Mouse (Mus musculus) midbrain, embryonic 10.5 days (tissue): ENCODE measurements around the gene Eif5a. TPM values are rescaled to one million over a fixed set of nuclear protein-coding genes. Genes with fewer than 3 reads are reported as not detected.

Experiments
- DNase-seq: peaks from one replicate; pipeline ENCODE4 v3.0.0-alpha.2; 2017; ENCODE audit warnings: low spot score
- H3K27ac ChIP-seq: fragments of 300-500 bp; sonication (generic); replicated peaks from 2 replicates; pipeline ENCODE4 v1.5.1; 2016; ENCODE audit warnings: mild to moderate bottlenecking
- H3K27me3 ChIP-seq: fragments of 300-500 bp; sonication (generic); 2 replicates; pipeline ENCODE4 v1.6.1; 2016; ENCODE audit warnings: low read depth, mild to moderate bottlenecking; ENCODE audit not compliant: poor library complexity, severe bottlenecking
- H3K36me3 ChIP-seq: fragments of 300-500 bp; sonication (generic); 2 replicates; pipeline ENCODE4 v1.6.1; 2016; ENCODE audit warnings: mild to moderate bottlenecking, moderate library complexity
- H3K4me1 ChIP-seq: fragments of 300-500 bp; sonication (generic); 2 replicates; pipeline ENCODE4 v1.6.1; 2016
- H3K4me3 ChIP-seq: fragments of 300-500 bp; sonication (generic); 2 replicates; pipeline ENCODE4 v1.5.1; 2016; ENCODE audit warnings: mild to moderate bottlenecking, moderate library complexity
- H3K9me3 ChIP-seq: fragments of 300-500 bp; sonication (generic); replicated peaks from 2 replicates; pipeline ENCODE4 v1.6.1; 2016; ENCODE audit warnings: mild to moderate bottlenecking
- WGBS: fragments of 180-500 bp; shearing (Covaris S2); methylation state at CpG from one replicate; pipeline ENCODE4 v1.1.7; 2016; 5-methylcytosine and 5-hydroxymethylcytosine counted together
- polyA plus RNA-seq: library from polyadenylated mRNA; unstranded; fragments of >200 nt; fragmentation: Nextera tagmentation; extraction: Ambion mirVana; gene quantifications from 2 replicates; pipeline ENCODE4 v1.2.1, GENCODE M21; 2016

Eif5a gene
- polyA plus RNA-seq, 1 experiment from 2014 or later: 2,701 TPM

- 91% methylated on average over 13 of the region's 13 CpGs for WGBS
- Histone ChIP-seq H3K9me3 (no peaks in the 10 kb centered on the region), H3K27ac (no peak overlapping the region), H3K27me3 (no peaks in the 10 kb centered on the region), H3K4me1 (peaks cover 45% of the 10 kb centered on the region), H3K4me3 (peak overlapping the region; percentile 91), H3K36me3 (peaks cover 51% of the 10 kb centered on the region)
- DNase-seq: no peak
These were observed 18.8 kb downstream of the Eif5a start for GRCm38 (mm10) chr11:69902972-69903371.

GRCm38 (mm10) chr11:69901993-69902392 lies 19.8 kb downstream of the Eif5a start:
- peaks cover 51% of the 10 kb centered on the region for H3K4me1 ChIP-seq
- peak overlapping the region; percentile 100 for H3K27ac ChIP-seq
- no peak for DNase-seq
- under 1% methylated on average over 39 of the region's 39 CpGs for WGBS
- no peaks in the 10 kb centered on the region for H3K27me3 ChIP-seq
- H3K4me3 ChIP-seq: peak overlapping the region; percentile 91
- no peaks in the 10 kb centered on the region for H3K9me3 ChIP-seq
- peaks cover 46% of the 10 kb centered on the region for H3K36me3 ChIP-seq

GRCm38 (mm10) chr11:69901406-69901846 lies 20.3 kb downstream of the Eif5a start:
- peak overlapping the region; percentile 100 for H3K27ac ChIP-seq
- WGBS: under 1% methylated on average over 42 of the region's 42 CpGs
- no peaks in the 10 kb centered on the region for H3K9me3 ChIP-seq
- no peaks in the 10 kb centered on the region for H3K27me3 ChIP-seq
- peaks cover 51% of the 10 kb centered on the region for H3K4me1 ChIP-seq
- H3K36me3 ChIP-seq: peaks cover 41% of the 10 kb centered on the region
- H3K4me3 ChIP-seq: peak overlapping the region; percentile 91
- peak; percentile 97 for DNase-seq

DNA sequence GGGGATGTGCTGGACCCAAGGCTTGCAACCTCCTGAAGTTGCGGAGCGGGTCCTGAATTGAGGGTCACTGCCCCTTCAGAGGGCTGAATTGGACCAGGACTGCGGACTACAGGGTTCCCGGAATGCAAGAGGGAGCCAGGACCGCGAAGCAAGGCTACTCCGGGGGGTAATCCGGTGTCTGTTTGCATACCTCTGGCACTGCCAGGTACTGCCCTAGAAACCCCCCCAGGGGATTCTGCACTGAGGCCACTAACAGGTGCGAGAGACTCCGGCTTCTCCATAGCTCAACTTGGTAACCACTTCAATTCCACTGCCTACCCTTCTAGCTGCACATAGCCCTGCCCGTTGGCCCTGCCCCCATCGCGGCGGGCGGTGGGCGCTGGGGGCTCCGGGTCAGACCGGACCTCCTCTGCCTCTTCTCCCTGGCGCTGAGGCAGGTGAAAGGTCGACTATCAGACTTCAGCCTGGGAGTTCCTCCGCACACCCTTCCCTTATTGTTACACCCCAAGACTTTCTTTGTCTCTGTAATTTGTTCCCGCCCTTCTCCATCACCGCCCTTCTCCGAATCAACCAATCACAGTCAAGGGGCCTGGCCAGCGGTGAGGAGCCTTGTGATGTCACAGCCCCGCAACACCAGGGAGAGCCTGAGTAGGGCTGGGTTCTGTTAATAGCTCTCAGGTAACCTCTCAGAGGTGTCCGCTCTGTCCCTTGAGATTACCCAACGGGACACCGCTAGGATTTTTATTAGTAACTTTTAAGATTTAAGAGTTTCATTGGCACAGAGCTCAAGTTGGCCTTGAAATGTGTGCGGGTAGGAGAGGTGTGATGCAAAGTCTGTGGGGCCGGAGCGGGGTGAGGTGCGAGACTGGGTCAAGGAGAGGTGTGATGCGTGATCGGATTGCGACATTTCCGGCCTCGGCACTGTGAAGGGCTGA lies 21.0 kb downstream of the Eif5a start, which contains the start of the genes 2810408A11Rik and Neurl4:
Gene 2810408A11Rik, minus strand, starts transcription at position 517 of the 935 bp plus-strand sequence.
Gene Neurl4, plus strand, starts transcription at position 602 of the 935 bp plus-strand sequence.
- WGBS: under 1% methylated on average over 38 of the region's 38 CpGs
- peak within 1 kb of the TSS; percentile 100 for H3K27ac ChIP-seq
- peak; percentile 93 for DNase-seq
- H3K4me1 ChIP-seq: peaks cover 51% of the 10 kb centered on the region
- H3K9me3 ChIP-seq: no peaks in the 10 kb centered on the region
- H3K4me3 ChIP-seq: peak within 1 kb of the TSS; percentile 91
- no peaks in the 10 kb centered on the region for H3K27me3 ChIP-seq
- H3K36me3 ChIP-seq: peaks cover 34% of the 10 kb centered on the region

DNA sequence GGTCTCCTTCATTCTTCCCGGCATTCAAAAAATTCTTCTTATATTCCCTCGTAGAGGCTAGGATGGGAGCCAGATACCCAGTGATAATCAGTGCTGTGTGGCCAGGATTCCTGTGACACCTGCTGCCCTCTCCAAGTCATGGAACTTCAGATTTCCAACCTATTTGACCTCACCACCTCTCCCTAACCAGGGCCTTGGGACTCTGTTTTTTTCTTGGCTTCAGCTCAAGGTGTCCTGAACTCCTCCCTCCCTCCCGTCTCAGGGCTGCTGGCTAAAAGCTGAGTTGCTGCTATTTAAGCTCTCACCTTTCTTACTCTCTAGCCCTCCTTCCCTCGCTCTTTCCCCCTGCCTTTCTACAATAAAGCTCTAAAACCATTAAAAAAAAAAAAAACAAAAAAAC lies 21.9 kb downstream of the Eif5a start:
- Histone ChIP-seq H3K27me3 (no peaks in the 10 kb centered on the region), H3K4me1 (peaks cover 51% of the 10 kb centered on the region), H3K9me3 (no peaks in the 10 kb centered on the region), H3K27ac (peak overlapping the region; percentile 100), H3K4me3 (peak overlapping the region; percentile 91), H3K36me3 (peaks cover 25% of the 10 kb centered on the region)
- WGBS: 29% methylated on average over 4 of the region's 4 CpGs
- DNase-seq: no peak

GRCm38 (mm10) chr11:69895291-69895690 lies 26.5 kb downstream of the Eif5a start, which contains the start of gene Acap1:
TSS of gene Acap1 (minus strand) at chr11:69895539.
- Histone ChIP-seq H3K4me3 (no peak within 1 kb of the TSS), H3K4me1 (peaks cover 29% of the 10 kb centered on the region), H3K9me3 (no peaks in the 10 kb centered on the region), H3K27me3 (no peaks in the 10 kb centered on the region), H3K36me3 (peaks cover 5% of the 10 kb centered on the region; the same call in 1 of the 2 replicates), H3K27ac (no peak within 1 kb of the TSS)
- 69% methylated on average over 4 of the region's 4 CpGs for WGBS
- DNase-seq: no peak

DNA sequence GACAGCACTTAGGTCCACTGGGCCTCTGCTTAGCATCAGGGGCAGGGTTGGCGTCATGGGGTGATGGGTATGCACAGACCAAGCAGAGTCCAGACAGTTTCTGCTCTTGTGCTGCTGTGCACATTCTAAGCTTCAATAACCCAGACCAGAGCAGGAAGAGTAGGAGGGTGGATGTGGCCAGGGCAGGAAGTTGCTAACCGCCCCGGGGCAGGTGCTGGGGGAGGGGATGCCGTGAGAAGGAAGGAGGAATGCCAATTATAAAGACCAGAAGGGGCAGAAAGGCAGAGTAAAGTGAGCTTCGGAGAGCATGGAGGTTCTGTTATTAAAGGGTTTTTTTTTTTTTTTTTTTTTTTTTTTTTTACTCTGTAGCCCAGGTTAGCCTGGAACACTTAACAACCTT lies 27.1 kb downstream of the Eif5a start:
- H3K36me3 ChIP-seq: peaks cover 5% of the 10 kb centered on the region; the same call in 1 of the 2 replicates
- no peak overlapping the region for H3K27ac ChIP-seq
- no peak overlapping the region for H3K4me3 ChIP-seq
- DNase-seq: no peak
- no peaks in the 10 kb centered on the region for H3K9me3 ChIP-seq
- WGBS: 89% methylated on average over 5 of the region's 5 CpGs
- peaks cover 23% of the 10 kb centered on the region for H3K4me1 ChIP-seq
- no peaks in the 10 kb centered on the region for H3K27me3 ChIP-seq

DNA sequence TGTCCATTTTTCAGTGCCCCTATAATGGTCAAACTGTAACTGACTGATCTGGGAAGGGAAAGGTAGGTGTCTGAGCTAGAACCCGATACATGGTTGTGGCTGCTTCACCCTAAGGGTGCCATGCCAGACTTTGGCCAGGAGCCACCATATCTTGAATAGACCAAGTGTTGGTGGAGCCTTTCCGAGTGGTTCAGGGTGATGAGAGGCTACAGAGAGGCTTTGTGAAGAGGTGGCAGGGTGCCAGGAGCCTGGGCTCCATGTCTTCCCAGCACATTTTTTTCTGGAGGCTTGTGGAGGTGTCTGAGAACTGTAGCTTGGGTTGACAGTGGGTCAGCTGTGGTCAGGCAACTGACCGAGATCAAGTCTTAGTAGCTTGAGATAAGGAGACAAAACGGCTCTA lies 30.3 kb downstream of the Eif5a start:
- 86% methylated on average over 4 of the region's 4 CpGs for WGBS
- Histone ChIP-seq H3K27ac (no peak overlapping the region), H3K27me3 (no peaks in the 10 kb centered on the region), H3K36me3 (no peaks in the 10 kb centered on the region), H3K4me3 (no peak overlapping the region), H3K4me1 (no peaks in the 10 kb centered on the region), H3K9me3 (no peaks in the 10 kb centered on the region)
- DNase-seq: no peak

DNA sequence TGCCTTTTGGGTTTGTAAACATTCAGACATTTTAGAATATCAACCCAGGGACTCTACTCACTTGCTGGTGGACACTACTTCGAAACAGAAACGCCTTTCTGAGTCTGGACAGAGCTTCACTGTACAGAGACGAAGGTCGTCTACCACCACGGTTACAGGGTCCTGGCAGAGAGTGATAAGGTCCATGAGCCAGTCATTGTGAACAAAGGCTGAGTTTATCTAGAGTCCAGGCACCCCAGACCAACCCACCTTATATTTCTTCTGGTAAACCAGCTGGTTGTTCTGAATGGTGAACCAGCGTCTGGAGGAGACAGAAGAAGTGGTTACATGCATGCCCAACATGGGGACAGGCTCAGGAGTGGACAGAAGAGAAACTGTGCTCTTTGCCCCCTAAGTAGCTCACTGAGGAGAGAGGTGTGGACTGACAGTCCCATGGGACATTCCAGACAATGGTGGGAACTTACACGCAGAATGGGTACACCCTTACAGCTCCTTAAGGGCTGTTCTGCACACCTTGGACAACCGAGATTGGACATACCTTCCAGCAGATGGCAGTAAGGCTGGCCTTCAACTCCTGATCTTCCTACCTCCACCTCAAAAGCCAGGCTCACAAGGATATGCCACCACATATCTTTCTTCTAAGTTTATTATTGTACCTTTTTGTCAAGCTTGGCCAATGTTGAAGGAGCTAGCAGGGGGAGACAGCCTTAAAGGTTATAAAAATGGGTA lies 34.7 kb downstream of the Eif5a start:
- Histone ChIP-seq H3K4me1 (peaks cover 3% of the 10 kb centered on the region), H3K27ac (no peak overlapping the region), H3K27me3 (peaks cover 5% of the 10 kb centered on the region), H3K4me3 (no peak overlapping the region), H3K36me3 (no peaks in the 10 kb centered on the region), H3K9me3 (no peaks in the 10 kb centered on the region)
- 76% methylated on average over 8 of the region's 8 CpGs for WGBS
- DNase-seq: no peak

DNA sequence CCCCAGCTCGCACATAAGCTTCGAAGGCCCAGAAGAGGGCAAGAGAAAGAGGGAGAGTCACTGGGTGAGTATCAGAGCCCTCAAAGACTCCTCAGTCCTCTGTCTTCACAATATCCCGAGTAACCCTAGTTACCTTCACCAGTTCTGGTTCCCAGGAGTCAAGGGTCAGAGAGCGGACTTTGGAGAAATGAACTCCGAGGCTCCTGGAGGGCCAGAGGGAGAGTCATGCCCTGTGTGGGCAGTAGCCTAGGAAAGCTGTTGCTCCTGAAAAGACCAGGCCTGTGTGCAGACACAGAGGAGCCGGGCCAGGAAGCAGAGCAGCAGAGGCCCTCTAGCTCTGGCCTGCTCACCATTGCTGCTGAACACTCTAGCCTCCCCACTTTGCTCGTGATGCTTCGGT lies 37.1 kb downstream of the Eif5a start:
- H3K4me1 ChIP-seq: peaks cover 27% of the 10 kb centered on the region
- H3K36me3 ChIP-seq: no peaks in the 10 kb centered on the region
- H3K4me3 ChIP-seq: no peak overlapping the region
- H3K27ac ChIP-seq: 0 out of 2 replicates have a peak overlapping the region, but pooled peaks have one; percentile 17
- H3K9me3 ChIP-seq: no peaks in the 10 kb centered on the region
- WGBS: 88% methylated on average over 8 of the region's 8 CpGs
- DNase-seq: no peak
- peaks cover 12% of the 10 kb centered on the region for H3K27me3 ChIP-seq

DNA sequence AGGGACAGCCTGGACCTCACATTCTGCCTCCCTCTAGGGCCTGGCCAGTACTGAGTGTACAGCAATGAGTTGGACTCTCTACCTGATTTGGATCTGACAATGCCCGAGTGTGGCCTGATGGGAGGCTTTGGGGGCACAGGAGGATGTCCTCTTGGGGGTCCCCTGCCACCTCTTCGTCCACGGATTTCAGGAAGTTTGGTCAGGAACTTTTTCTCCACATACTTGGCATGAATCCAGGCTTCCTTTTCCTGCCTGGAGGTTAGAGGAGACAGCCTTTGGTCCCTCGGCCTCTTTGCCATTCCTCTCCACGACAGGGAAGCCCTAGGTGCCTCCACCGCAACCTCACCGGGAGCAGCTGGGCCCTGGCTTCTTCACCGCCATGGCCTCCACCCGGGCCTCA lies 37.5 kb downstream of the Eif5a start:
- no peak for DNase-seq
- H3K4me3 ChIP-seq: no peak overlapping the region
- WGBS: 80% methylated on average over 9 of the region's 9 CpGs
- H3K36me3 ChIP-seq: no peaks in the 10 kb centered on the region
- peaks cover 31% of the 10 kb centered on the region for H3K4me1 ChIP-seq
- H3K27me3 ChIP-seq: peaks cover 16% of the 10 kb centered on the region
- no peaks in the 10 kb centered on the region for H3K9me3 ChIP-seq
- H3K27ac ChIP-seq: 0 out of 2 replicates have a peak overlapping the region, but pooled peaks have one; percentile 17

DNA sequence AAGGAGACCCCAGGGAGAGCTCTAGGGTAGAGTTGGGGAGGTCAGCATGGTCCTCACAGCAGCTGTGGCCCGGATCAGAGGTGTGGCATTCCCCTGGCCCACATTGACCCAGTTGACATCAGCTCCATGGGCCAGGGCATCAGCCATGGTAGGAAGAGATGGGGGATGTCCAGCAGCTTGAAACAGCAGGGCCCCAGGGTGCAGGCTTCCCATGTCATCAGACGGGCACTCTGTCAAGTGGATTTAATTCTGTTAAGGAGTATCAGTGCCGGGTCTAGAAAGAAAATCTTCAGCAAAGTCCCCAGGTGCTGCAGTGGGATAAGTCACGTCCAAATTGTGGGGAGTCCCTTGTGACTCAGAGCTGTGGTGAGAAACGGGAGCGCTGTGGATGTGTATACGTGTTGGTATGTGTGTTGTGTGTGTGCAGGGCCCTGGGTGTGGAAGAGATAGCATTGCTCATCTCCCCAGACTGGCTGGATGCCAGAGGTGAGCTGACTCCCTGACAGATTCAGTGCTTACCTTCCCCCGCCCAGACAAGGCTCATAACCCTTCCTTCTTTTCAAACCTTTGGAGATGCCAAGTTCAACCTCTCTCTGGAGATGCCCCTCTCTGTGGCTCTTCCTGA lies 38.1 kb downstream of the Eif5a start:
- DNase-seq: no peak
- H3K4me3 ChIP-seq: no peak overlapping the region
- no peaks in the 10 kb centered on the region for H3K9me3 ChIP-seq
- 91% methylated on average over 8 of the region's 8 CpGs for WGBS
- no peak overlapping the region for H3K27ac ChIP-seq
- H3K4me1 ChIP-seq: peaks cover 37% of the 10 kb centered on the region
- H3K27me3 ChIP-seq: peaks cover 19% of the 10 kb centered on the region
- no peaks in the 10 kb centered on the region for H3K36me3 ChIP-seq
